Mouse (Mus musculus) midbrain, embryonic 14.5 days (tissue): Measurements from ENCODE around the gene Rnaseh2a. TPM values are rescaled to one million over a fixed set of nuclear protein-coding genes. Genes with fewer than 3 reads are reported as not detected.
A peak's percentile ranks its signal among the peaks of the same experiment; 100 is the strongest.
"Not testable (repeated sequence)": the region's sequence is repeated elsewhere in the genome, so short reads cannot be mapped to it uniquely, and the experiment has no call there.

Experiments used
- ATAC-seq: fragments of 200-750 bp; cut with Nextera tagmentation; 2 replicates; pipeline ENCODE4 v1.8.0; 2017; ENCODE audit warnings: moderate number of reproducible peaks, moderate library complexity; ENCODE audit not compliant: low FRiP score, low TSS enrichment
- DNase-seq: peaks from one replicate; pipeline ENCODE4 v3.0.0-alpha.2; 2015
- H3K27ac ChIP-seq: fragments of 300-500 bp; sonication (generic); replicated peaks from 2 replicates; pipeline ENCODE4 v1.5.1; 2014; ENCODE audit warnings: mild to moderate bottlenecking, low read depth, low read length, moderate library complexity
- H3K27me3 ChIP-seq: fragments of 300-500 bp; sonication (generic); 2 replicates; pipeline ENCODE4 v1.6.1; 2014; ENCODE audit warnings: low read length, control low read depth, mixed read lengths; ENCODE audit not compliant: control insufficient read depth, insufficient read depth
- H3K36me3 ChIP-seq: fragments of 300-500 bp; sonication (generic); 2 replicates; pipeline ENCODE4 v1.6.1; 2014; ENCODE audit warnings: low read length, control low read depth; ENCODE audit not compliant: control insufficient read depth, insufficient read depth
- H3K4me1 ChIP-seq: fragments of 300-500 bp; sonication (generic); 2 replicates; pipeline ENCODE4 v1.6.1; 2014; ENCODE audit warnings: mild to moderate bottlenecking, antibody characterized with exemption, low read length, control low read depth; ENCODE audit not compliant: control insufficient read depth, insufficient read depth
- H3K4me2 ChIP-seq: fragments of 300-500 bp; sonication (generic); 2 replicates; pipeline ENCODE4 v1.6.1; 2014; ENCODE audit warnings: mild to moderate bottlenecking, low read length, moderate library complexity
- H3K4me3 ChIP-seq: fragments of 300-500 bp; sonication (generic); replicated peaks from 2 replicates; pipeline ENCODE4 v1.5.1; 2014; ENCODE audit warnings: low read depth, low read length
- H3K9ac ChIP-seq: fragments of 300-500 bp; sonication (generic); replicated peaks from 2 replicates; pipeline ENCODE4 v1.6.1; 2014; ENCODE audit warnings: mild to moderate bottlenecking, low read length, moderate library complexity
- H3K9me3 ChIP-seq: fragments of 300-500 bp; sonication (generic); 2 replicates; pipeline ENCODE4 v1.6.1; 2016; ENCODE audit warnings: low read length, control low read depth, mixed read lengths; ENCODE audit not compliant: control insufficient read depth
- WGBS: fragments of 180-500 bp; shearing (Covaris S2); extraction: QIAGEN DNeasy Blood & Tissue Kit; methylation state at CpG from one replicate; pipeline ENCODE4 v1.1.7; 2014; 5-methylcytosine and 5-hydroxymethylcytosine counted together
- microRNA-seq: library from miRNA; unstranded; fragments of <30 nt; microRNA quantifications from one replicate; pipeline ENCODE4, GENCODE M21; 2016
- polyA plus RNA-seq: library from polyadenylated mRNA; unstranded; fragments of >200 nt; fragmentation: Nextera tagmentation; extraction: Ambion mirVana; gene quantifications from 2 replicates; pipeline ENCODE4 v1.2.1, GENCODE M21; 2014

Gene Rnaseh2a
- polyA plus RNA-seq, 1 experiment from 2014 or later: 51.7 TPM

DNA sequence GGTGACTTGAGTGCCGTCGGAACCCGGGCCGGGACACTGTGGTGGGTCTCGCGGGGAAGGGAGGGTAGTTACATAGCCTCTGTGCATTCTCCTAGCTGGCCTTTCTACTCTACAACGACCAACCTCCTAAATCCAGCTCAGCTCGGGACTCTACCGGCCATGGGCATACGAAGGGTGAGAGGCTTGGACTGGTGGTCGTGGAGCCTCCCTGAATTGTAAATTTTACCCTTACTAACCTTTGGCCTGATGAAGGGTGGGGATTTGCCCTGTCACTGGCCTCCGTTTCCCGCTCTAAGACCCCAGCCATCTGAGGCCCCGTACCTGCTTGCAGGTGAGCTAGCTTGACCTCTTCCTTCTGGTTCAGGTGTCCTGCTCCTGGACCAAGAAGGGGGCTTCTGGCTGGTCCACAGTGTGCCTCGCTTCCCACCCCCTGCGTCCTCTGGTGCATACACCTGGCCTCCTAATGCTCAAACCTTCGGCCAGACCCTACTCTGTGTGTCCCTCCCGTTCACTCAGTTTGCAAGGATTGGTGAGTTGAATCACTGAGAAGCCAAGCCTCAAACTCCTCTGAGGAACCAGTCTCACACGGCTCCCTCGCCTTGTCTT is 60.3 kb downstream of the Rnaseh2a start:
- Histone ChIP-seq H3K27ac (no peak overlapping the region), H3K36me3 (peaks cover 42% of the 10 kb centered on the region), H3K27me3 (peaks cover 19% of the 10 kb centered on the region; the same call in 1 of the 2 replicates), H3K4me2 (peak overlapping the region; percentile 55), H3K4me1 (0 out of 2 replicates have a peak, but pooled peaks cover 6% of the 10 kb centered on the region), H3K9me3 (no peaks in the 10 kb centered on the region), H3K9ac (peak overlapping the region; percentile 39), H3K4me3 (peak overlapping the region; percentile 34)
- 51% methylated on average over 20 of the region's 20 CpGs for WGBS
- ATAC-seq (no peak), DNase-seq (no peak)

DNA sequence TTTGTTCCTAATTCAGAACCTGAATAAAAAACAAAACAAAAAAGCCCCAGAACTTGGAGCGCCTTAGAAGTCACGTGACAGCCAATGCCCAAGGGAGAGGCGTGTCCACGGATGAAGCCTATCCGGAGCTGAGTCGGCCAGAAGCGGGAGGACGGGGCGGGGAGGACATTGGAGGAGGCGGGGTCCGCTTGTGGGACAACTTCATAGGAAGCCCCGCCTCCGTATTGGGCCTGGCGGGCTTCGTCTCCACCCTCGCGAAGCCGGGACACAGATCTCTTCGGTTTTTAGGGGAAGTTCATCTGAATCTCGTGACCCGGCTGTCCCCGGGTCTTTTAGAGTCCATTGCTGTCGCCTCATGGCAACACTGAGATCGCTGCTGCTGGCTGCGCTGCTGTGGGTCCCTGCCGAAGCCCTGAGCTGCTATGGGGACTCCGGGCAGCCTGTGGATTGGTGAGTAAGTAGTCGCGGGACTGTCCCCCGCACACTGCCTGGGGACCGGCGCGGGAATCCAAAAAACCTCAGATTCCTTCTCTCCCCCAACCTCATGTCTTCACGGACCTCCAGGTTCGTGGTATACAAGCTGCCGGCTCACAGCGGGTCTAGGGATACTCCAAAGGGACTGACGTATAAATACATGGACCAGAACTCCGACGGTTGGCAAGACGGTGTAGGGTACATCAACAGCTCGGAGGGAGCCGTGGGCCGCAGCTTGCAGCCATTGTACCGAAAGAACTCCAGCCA is 61.0 kb downstream of the Rnaseh2a start, which contains the start of gene Dnase2a:
TSS of gene Dnase2a (plus strand) at position 140 of the 741 bp plus-strand sequence.
- H3K4me1 ChIP-seq: 0 out of 2 replicates have a peak, but pooled peaks cover 7% of the 10 kb centered on the region

DNA sequence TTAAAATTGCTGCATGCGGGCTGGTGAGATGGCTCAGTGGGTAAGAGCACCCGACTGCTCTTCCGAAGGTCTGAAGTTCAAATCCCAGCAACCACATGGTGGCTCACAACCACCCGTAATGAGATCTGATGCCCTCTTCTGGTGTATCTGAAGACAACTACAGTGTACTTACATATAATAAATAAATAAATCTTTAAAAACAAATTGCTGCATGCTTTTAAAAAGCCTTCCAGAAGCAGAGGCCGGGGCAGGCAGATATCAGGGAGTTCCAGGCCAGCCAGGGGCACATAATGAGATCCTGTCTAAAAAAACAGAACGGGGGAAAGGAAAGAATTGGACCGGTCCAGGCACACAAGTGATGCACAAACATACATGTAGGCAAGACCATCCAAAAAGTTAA is 61.6 kb downstream of the Rnaseh2a start:
- H3K27me3 ChIP-seq: not testable (repeated sequence)
- 34% methylated on average over 6 of the region's 7 CpGs for WGBS
- H3K36me3 ChIP-seq: peaks cover 34% of the 10 kb centered on the region

More for the DNA sequence above, 61.0 kb downstream of the Rnaseh2a start, which contains the start of gene Dnase2a:
- Histone ChIP-seq H3K27me3 (peaks cover 12% of the 10 kb centered on the region; the same call in 1 of the 2 replicates), H3K4me2 (peak within 1 kb of the TSS; percentile 55), H3K9ac (peak within 1 kb of the TSS; percentile 39), H3K36me3 (peaks cover 38% of the 10 kb centered on the region), H3K9me3 (no peaks in the 10 kb centered on the region), H3K27ac (no peak within 1 kb of the TSS), H3K4me3 (peak within 1 kb of the TSS; percentile 34)
- peak; percentile 93 for DNase-seq
- under 1% methylated on average over 45 of the region's 45 CpGs for WGBS
- peak; percentile 76; the same call in 1 of the 2 replicates for ATAC-seq

DNA sequence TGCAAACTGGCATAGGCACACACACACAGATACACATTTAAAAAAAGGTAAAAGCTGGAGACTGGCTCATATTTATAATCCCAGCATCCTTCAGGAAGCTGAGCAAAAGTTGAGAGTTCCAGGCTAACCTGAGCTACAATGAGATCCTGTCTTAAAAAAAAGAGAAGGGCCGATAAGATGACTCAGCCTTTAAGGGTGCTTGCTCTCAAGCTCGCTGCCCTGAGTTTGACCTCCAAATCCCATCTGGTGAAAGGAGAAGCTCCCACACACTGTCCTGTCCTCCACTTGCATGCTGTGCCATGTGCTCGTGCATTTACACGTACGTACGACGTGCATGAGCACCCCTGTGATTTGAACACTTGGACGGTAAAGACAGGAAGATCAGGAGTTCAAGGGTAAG is 62.1 kb downstream of the Rnaseh2a start:
- Histone ChIP-seq H3K27me3 (peaks cover 9% of the 10 kb centered on the region; the same call in 1 of the 2 replicates), H3K4me2 (no peak overlapping the region), H3K4me3 (no peak overlapping the region), H3K9ac (no peak overlapping the region), H3K27ac (no peak overlapping the region), H3K4me1 (peaks cover 16% of the 10 kb centered on the region; the same call in 1 of the 2 replicates), H3K36me3 (peaks cover 29% of the 10 kb centered on the region), H3K9me3 (no peaks in the 10 kb centered on the region)
- DNase-seq (no peak), ATAC-seq (no peak)
- WGBS: 81% methylated on average over 8 of the region's 8 CpGs

More for the DNA sequence above, 61.6 kb downstream of the Rnaseh2a start:
- H3K4me1 ChIP-seq: 0 out of 2 replicates have a peak, but pooled peaks cover 11% of the 10 kb centered on the region
- H3K4me2 ChIP-seq: peak overlapping the region; percentile 55
- not testable (repeated sequence) for H3K9me3 ChIP-seq, H3K27ac ChIP-seq, ATAC-seq, DNase-seq, H3K9ac ChIP-seq
- H3K4me3 ChIP-seq: peak overlapping the region; percentile 34

DNA sequence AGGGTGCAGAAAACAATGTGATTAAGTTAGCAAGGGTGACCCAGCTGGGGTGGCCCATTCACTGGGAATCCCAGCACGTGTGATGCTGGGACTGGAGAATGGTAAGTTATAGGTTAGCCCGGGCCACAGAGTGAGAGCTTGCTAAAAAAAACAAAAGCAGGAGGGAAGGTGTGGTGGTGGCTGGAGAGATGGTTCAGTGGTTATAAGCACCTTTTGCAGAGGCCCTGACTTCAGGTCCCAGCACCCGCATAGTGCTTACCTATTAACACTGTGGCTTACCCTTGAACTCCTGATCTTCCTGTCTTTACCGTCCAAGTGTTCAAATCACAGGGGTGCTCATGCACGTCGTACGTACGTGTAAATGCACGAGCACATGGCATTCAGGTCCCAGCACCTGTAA is 62.5 kb downstream of the Rnaseh2a start:
- Histone ChIP-seq H3K4me3 (no peak overlapping the region), H3K27me3 (peaks cover 10% of the 10 kb centered on the region; the same call in 1 of the 2 replicates), H3K4me1 (peaks cover 17% of the 10 kb centered on the region; the same call in 1 of the 2 replicates), H3K36me3 (peaks cover 25% of the 10 kb centered on the region), H3K27ac (no peak overlapping the region), H3K4me2 (no peak overlapping the region), H3K9ac (no peak overlapping the region), H3K9me3 (no peaks in the 10 kb centered on the region)
- no peak for ATAC-seq
- 90% methylated on average over 9 of the region's 9 CpGs for WGBS
- no peak for DNase-seq

Small RNA genes within 50 kb of the gene (microRNA-seq; reads per million reads assigned to microRNA genes)
- gene Gm24197: not detected

Other genes starting within 250 kb of the Rnaseh2a start
- gene G430095P16Rik, start 246.8 kb downstream of the Rnaseh2a start, polyA plus RNA-seq: 0.67 and 0.91 TPM in 2 replicates
- 45.9 and 49.8 TPM in 2 replicates for gene Nfix, start 169.4 kb downstream of the Rnaseh2a start, polyA plus RNA-seq
- gene Dand5, start 146.9 kb downstream of the Rnaseh2a start, polyA plus RNA-seq: 9.9 and 12.7 TPM in 2 replicates
- gene Gadd45gip1, start 138.2 kb downstream of the Rnaseh2a start, polyA plus RNA-seq: 32.7 and 35.8 TPM in 2 replicates
- 83.4 and 84.3 TPM in 2 replicates for gene Rad23a, start 129.1 kb downstream of the Rnaseh2a start, polyA plus RNA-seq
- 434 and 525 TPM in 2 replicates for gene Calr, start 122.8 kb downstream of the Rnaseh2a start, polyA plus RNA-seq
- 95.6 and 111 TPM in 2 replicates for gene Farsa, start 112.8 kb downstream of the Rnaseh2a start, polyA plus RNA-seq
- 17.4 and 27.4 TPM in 2 replicates for gene Syce2, start 97.7 kb downstream of the Rnaseh2a start, polyA plus RNA-seq
- gene Gcdh, start 75.8 kb downstream of the Rnaseh2a start, polyA plus RNA-seq: 22.4 and 25.9 TPM in 2 replicates
- gene Klf1, start 67.8 kb downstream of the Rnaseh2a start, polyA plus RNA-seq: 0.19 and 0.63 TPM in 2 replicates
- gene Dnase2a, start 61.2 kb downstream of the Rnaseh2a start, polyA plus RNA-seq: 4.0 and 5.4 TPM in 2 replicates
- gene Mast1, start 32.4 kb downstream of the Rnaseh2a start, polyA plus RNA-seq: 69.5 and 69.9 TPM in 2 replicates
- 0.99 and 1.4 TPM in 2 replicates for gene Rtbdn, start 22.8 kb downstream of the Rnaseh2a start, polyA plus RNA-seq
- gene Gm49661, start 334 bp downstream of the Rnaseh2a start, polyA plus RNA-seq: not detected in 2 replicates
- gene Prdx2, start 180 bp downstream of the Rnaseh2a start, polyA plus RNA-seq: 1,531 and 1,588 TPM in 2 replicates
- 4.3 and 5.7 TPM in 2 replicates for gene Junb, start 9.0 kb upstream of the Rnaseh2a start, polyA plus RNA-seq
- 25.8 and 31.4 TPM in 2 replicates for gene Hook2, start 20.8 kb upstream of the Rnaseh2a start, polyA plus RNA-seq
- gene Best2, start 44.8 kb upstream of the Rnaseh2a start, polyA plus RNA-seq: not detected in 2 replicates
- 130 and 155 TPM in 2 replicates for gene Asna1, start 55.5 kb upstream of the Rnaseh2a start, polyA plus RNA-seq
- gene Trir, start 57.1 kb upstream of the Rnaseh2a start, polyA plus RNA-seq: 157 and 191 TPM in 2 replicates
- gene Tnpo2, start 67.1 kb upstream of the Rnaseh2a start, polyA plus RNA-seq: 32.0 and 41.0 TPM in 2 replicates
- gene Fbxw9, start 90.3 kb upstream of the Rnaseh2a start, polyA plus RNA-seq: 65.0 and 80.9 TPM in 2 replicates
- 1.7 TPM in 1 of 2 replicates, not detected in the other for gene Gm5741, start 98.2 kb upstream of the Rnaseh2a start, polyA plus RNA-seq
- 88.8 and 95.8 TPM in 2 replicates for gene Dhps, start 102.0 kb upstream of the Rnaseh2a start, polyA plus RNA-seq
- gene Wdr83os, start 111.0 kb upstream of the Rnaseh2a start, polyA plus RNA-seq: 141 and 154 TPM in 2 replicates
- 53.9 and 58.2 TPM in 2 replicates for gene Wdr83, start 111.5 kb upstream of the Rnaseh2a start, polyA plus RNA-seq
- gene Man2b1, start 113.5 kb upstream of the Rnaseh2a start, polyA plus RNA-seq: 13.3 and 17.2 TPM in 2 replicates
- 3.0 and 4.0 TPM in 2 replicates for gene Zfp791, start 153.3 kb upstream of the Rnaseh2a start, polyA plus RNA-seq
- not detected in 2 replicates for gene Cks1brt, start 182.2 kb upstream of the Rnaseh2a start, polyA plus RNA-seq